Mouse (Mus musculus) cortical plate, adult 2 months (tissue): ENCODE measurements around the gene Olfr1417.

Experiments
- CTCF ChIP-seq: fragments of 200-500 bp; IDR thresholded peaks from 2 replicates; pipeline ENCODE4 v1.5.1; 2011; ENCODE audit warnings: mild to moderate bottlenecking, control low read depth, low read length; ENCODE audit not compliant: insufficient read depth; ENCODE audit errors: extremely low read depth
- POLR2A ChIP-seq: fragments of 200-500 bp; IDR thresholded peaks from 2 replicates; pipeline ENCODE4 v1.6.1; 2011; ENCODE audit warnings: mild to moderate bottlenecking, low read length, control low read depth; ENCODE audit not compliant: insufficient read depth; ENCODE audit errors: extremely low read depth

DNA sequence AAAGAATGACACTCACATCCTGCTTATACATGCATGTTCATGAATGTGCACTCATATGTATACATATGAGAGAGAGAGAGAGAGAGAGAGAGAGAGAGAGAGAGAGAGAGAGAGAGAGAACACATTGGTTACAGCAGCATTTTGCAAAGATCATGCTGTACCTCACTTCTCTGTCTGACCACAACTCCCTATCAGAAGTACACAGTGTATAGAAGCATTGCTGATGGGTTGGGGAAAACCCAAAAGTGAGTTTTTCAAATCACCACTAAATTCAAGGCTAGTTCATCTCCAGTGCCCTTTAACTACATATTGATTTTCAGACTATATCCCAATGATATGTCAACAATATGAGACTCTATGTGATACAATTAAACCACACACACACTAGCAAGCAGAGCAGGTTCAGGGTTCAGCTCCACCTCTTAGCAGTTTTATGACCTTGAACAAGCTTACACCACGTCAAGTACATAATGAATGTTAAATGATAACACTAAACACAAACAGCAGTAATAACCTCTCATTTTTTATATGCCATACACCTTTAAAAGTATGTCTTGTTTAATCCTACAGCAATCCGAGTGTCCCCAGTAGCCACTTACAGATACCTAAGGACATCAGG, 45.2 kb downstream of the Olfr1417 start:
- TF ChIP-seq POLR2A = no peak
- TF ChIP-seq CTCF = no peak
